Mouse (Mus musculus) adrenal gland, postnatal 0 days (tissue): Measurements from ENCODE around the gene Olfr611. TPM values are rescaled to one million over a fixed set of nuclear protein-coding genes. Genes with fewer than 3 reads are reported as not detected.

Experiments
- polyA plus RNA-seq: library from polyadenylated mRNA; unstranded; fragments of >200 nt; fragmentation: Nextera tagmentation; extraction: Ambion mirVana; gene quantifications from 2 replicates; pipeline ENCODE4 v1.2.1, GENCODE M21; 2015

The Olfr611 gene
- not detected in 2 replicates for polyA plus RNA-seq

DNA sequence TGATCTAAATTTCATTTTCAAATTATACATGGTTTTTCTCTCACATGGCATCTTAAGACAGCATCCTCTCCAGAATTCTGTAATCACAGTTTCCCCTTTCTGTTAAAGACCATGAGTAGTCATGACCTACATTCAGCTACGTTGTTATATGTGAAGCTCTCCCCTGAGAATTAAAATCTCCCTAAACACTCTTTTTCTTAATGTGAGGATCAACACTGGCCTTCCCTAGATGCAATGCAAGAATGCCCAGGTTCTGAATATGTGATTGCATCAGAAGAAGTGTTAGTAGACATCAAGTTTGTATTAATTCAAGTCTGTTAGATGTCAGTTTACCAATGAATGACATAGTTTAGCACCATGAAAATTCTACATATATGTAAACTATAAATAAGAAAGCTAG is at the start of gene Olfr611:
Gene Olfr611, minus strand, starts transcription at position 101 of the 400 bp plus-strand sequence.

DNA sequence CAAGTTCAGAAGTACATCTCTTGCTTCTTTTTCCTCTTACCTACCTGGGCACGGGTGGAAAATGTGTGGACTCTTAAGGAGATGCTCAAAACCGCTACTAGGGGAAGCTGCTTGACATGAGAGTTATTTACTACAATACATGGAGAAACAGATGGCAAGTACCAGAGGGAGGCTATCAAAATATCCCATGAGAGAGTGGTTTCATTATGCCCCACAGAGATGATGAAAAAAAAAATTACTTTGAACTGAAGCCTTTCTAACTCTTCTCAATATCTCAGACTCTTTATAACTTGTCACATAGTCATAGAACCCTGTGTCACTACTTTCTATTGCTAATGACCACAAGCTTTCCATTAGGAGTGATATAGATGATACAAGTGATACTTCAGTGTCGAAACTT is 48.4 kb upstream of the Olfr611 start, which contains the start of gene Olfr616:
Gene Olfr616, minus strand, starts transcription at position 101 of the 400 bp plus-strand sequence.

GRCm38 (mm10) chr7:103555779-103556178 is 35.1 kb upstream of the Olfr611 start, which contains the start of gene Olfr615:
Gene Olfr615, plus strand, starts transcription at chr7:103556079.

DNA sequence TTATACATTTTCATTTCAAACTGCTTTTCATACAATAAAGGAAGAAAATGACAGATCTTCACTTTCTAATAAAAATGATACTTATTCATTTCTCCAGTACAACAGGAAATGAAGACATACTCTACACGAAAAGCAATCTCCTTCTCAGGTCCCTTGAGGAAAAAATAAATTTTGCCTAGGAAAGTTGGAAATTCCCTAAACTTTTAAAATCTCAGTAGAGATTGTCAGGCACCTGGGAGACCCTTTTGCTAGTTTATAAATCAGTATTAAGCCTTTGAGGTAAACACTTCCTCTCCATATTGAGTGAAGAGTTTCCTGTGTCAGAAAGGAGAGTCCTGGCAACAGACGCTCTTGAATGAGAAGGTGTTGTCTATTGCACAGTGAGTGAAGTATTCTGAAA is 27.1 kb upstream of the Olfr611 start, which contains the start of gene Olfr613:
Gene Olfr613, plus strand, starts transcription at position 301 of the 400 bp plus-strand sequence.

DNA sequence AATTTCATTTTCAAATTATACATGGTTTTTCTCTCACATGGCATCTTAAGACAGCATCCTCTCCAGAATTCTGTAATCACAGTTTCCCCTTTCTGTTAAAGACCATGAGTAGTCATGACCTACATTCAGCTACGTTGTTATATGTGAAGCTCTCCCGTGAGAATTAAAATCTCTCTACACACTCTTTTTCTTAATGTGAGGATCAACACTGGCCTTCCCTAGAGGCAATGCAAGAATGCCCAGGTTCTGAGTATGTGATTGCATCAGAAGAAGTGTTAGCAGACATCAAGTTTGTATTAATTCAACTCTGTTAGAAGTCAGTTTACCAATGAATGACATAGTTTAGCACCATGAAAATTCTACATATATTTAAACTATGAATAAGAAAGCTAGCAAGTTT is 22.0 kb upstream of the Olfr611 start, which contains the start of gene Olfr612:
Gene Olfr612, minus strand, starts transcription at position 101 of the 400 bp plus-strand sequence.

GRCm38 (mm10) chr7:103512022-103512421 is 8.6 kb downstream of the Olfr611 start, which contains the start of gene Olfr610:
Gene Olfr610, minus strand, starts transcription at chr7:103512122.

DNA sequence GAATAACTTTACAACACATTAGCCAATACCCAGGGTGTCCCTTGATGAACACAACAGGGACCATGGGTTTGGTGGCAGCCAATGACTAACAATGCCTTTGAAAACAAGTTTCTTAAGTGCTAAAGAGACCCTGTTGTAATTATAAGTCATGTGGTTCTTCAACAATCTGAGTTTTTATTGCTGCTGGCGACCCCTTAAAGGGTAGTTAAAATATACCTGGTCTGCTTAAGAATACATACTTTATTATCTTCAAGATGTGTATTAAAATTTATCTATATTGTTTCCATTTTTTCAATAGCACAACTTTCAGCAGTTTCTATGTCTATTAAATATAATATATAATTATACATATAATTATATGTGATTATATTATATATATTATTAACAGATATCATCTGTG is 22.7 kb downstream of the Olfr611 start, which contains the start of gene Olfr609:
Gene Olfr609, minus strand, starts transcription at position 101 of the 400 bp plus-strand sequence.

GRCm38 (mm10) chr7:103469577-103469976 is 51.1 kb downstream of the Olfr611 start, which contains the start of gene Olfr608:
Gene Olfr608, plus strand, starts transcription at chr7:103469877.

Other genes starting within 250 kb of the Olfr611 start
- gene Olfr596, start 215.2 kb downstream of the Olfr611 start, polyA plus RNA-seq = not detected in 2 replicates
- not detected in 2 replicates for gene Olfr597, start 204.5 kb downstream of the Olfr611 start, polyA plus RNA-seq
- not detected in 2 replicates for gene Olfr598, start 197.3 kb downstream of the Olfr611 start, polyA plus RNA-seq
- gene Olfr599, start 184.9 kb downstream of the Olfr611 start, polyA plus RNA-seq = not detected in 2 replicates
- not detected in 2 replicates for gene Olfr600, start 171.2 kb downstream of the Olfr611 start, polyA plus RNA-seq
- not detected in 2 replicates for gene Olfr601, start 158.2 kb downstream of the Olfr611 start, polyA plus RNA-seq
- not detected in 2 replicates for gene Olfr603, start 134.7 kb downstream of the Olfr611 start, polyA plus RNA-seq
- not detected in 2 replicates for gene Usp17lc, start 105.8 kb downstream of the Olfr611 start, polyA plus RNA-seq
- not detected in 2 replicates for gene Olfr605, start 75.4 kb downstream of the Olfr611 start, polyA plus RNA-seq
- not detected in 2 replicates for gene Olfr606, start 71.8 kb downstream of the Olfr611 start, polyA plus RNA-seq
- not detected in 2 replicates for gene Olfr607, start 56.7 kb downstream of the Olfr611 start, polyA plus RNA-seq
- gene Olfr608, start 51.0 kb downstream of the Olfr611 start, polyA plus RNA-seq = not detected in 2 replicates
- gene Olfr609, start 22.8 kb downstream of the Olfr611 start, polyA plus RNA-seq = not detected in 2 replicates
- not detected in 2 replicates for gene Olfr610, start 8.7 kb downstream of the Olfr611 start, polyA plus RNA-seq
- gene Olfr612, start 21.9 kb upstream of the Olfr611 start, polyA plus RNA-seq = not detected in 2 replicates
- not detected in 2 replicates for gene Olfr613, start 27.2 kb upstream of the Olfr611 start, polyA plus RNA-seq
- gene Olfr615, start 35.2 kb upstream of the Olfr611 start, polyA plus RNA-seq = not detected in 2 replicates
- not detected in 2 replicates for gene Olfr616, start 48.3 kb upstream of the Olfr611 start, polyA plus RNA-seq
- not detected in 2 replicates for gene Olfr617, start 52.2 kb upstream of the Olfr611 start, polyA plus RNA-seq
- gene Olfr618, start 69.3 kb upstream of the Olfr611 start, polyA plus RNA-seq = not detected in 2 replicates
- gene Olfr619, start 79.7 kb upstream of the Olfr611 start, polyA plus RNA-seq = not detected in 2 replicates
- not detected in 2 replicates for gene Olfr620, start 91.7 kb upstream of the Olfr611 start, polyA plus RNA-seq
- gene Olfr622, start 121.9 kb upstream of the Olfr611 start, polyA plus RNA-seq = not detected in 2 replicates
- gene Olfr623, start 142.9 kb upstream of the Olfr611 start, polyA plus RNA-seq = not detected in 2 replicates
- 0.06 TPM in 1 of 2 replicates, not detected in the other for gene Olfr624, start 150.3 kb upstream of the Olfr611 start, polyA plus RNA-seq
- gene Olfr625-ps1, start 161.9 kb upstream of the Olfr611 start, polyA plus RNA-seq = not detected in 2 replicates
- gene Olfr243, start 193.8 kb upstream of the Olfr611 start, polyA plus RNA-seq = not detected in 2 replicates
- gene Olfr628, start 209.5 kb upstream of the Olfr611 start, polyA plus RNA-seq = not detected in 2 replicates
- not detected in 2 replicates for gene Olfr629, start 224.1 kb upstream of the Olfr611 start, polyA plus RNA-seq
- gene Olfr630, start 236.5 kb upstream of the Olfr611 start, polyA plus RNA-seq = not detected in 2 replicates